Mouse (Mus musculus) ES-E14 (cell line): ENCODE measurements around the gene A730015C16Rik. TPM values are rescaled to one million over a fixed set of nuclear protein-coding genes. Genes with fewer than 3 reads are reported as not detected.

Experiments used
- DNase-seq: peaks from one replicate; pipeline ENCODE4 v3.0.0-alpha.2; 2013; ENCODE audit warnings: low read depth, low spot score
- H3K27ac ChIP-seq: 2 replicates; pipeline ENCODE4 v1.5.1; 2012; ENCODE audit warnings: low read depth, mild to moderate bottlenecking, low read length, moderate library complexity, mixed read lengths; ENCODE audit not compliant: poor library complexity, insufficient read depth, severe bottlenecking
- H3K36me3 ChIP-seq: 2 replicates; pipeline ENCODE4 v1.6.1; 2012; ENCODE audit warnings: mild to moderate bottlenecking, low read length, moderate library complexity, mixed read lengths; ENCODE audit not compliant: control insufficient read depth, poor library complexity, insufficient read depth, severe bottlenecking
- H3K4me1 ChIP-seq, 2 experiments: fragments of 150-350 bp in 1 of 2; sonication (generic) in 1 of 2; 2 replicates each; pipeline ENCODE4 v1.6.1; 2012; ENCODE audit warnings: low read length in 2 of 2, mild to moderate bottlenecking in 1 of 2, mixed read lengths in 1 of 2; ENCODE audit not compliant: control insufficient read depth in 2 of 2, insufficient read depth in 2 of 2, poor library complexity in 1 of 2
- H3K4me3 ChIP-seq, 2 experiments: fragments of 150-350 bp in 1 of 2; sonication (generic) in 1 of 2; 2 replicates each; pipeline ENCODE4 v1.5.1; 2012; ENCODE audit warnings: low read length in 2 of 2, low read depth in 1 of 2, mild to moderate bottlenecking in 1 of 2, mixed read lengths in 1 of 2; ENCODE audit not compliant: insufficient read depth in 1 of 2, poor library complexity in 1 of 2, severe bottlenecking in 1 of 2
- H3K9ac ChIP-seq: 2 replicates; pipeline ENCODE4 v1.6.1; 2012; ENCODE audit warnings: low read depth, mild to moderate bottlenecking, low read length, mixed read lengths; ENCODE audit not compliant: poor library complexity, insufficient read depth, severe bottlenecking
- H3K9me3 ChIP-seq: fragments of 150-350 bp; sonication (generic); 2 replicates; pipeline ENCODE4 v1.6.1; 2012; ENCODE audit warnings: low read depth, mild to moderate bottlenecking, low read length; ENCODE audit not compliant: control insufficient read depth, insufficient read depth
- CHD2 ChIP-seq: IDR thresholded peaks from 2 replicates; pipeline ENCODE4 v1.6.1; 2014; ENCODE audit warnings: mild to moderate bottlenecking, low read depth, low read length, inconsistent platforms
- HCFC1 ChIP-seq: IDR thresholded peaks from 2 replicates; pipeline ENCODE4 v1.6.1; 2012; ENCODE audit warnings: low read length, inconsistent platforms, borderline replicate concordance; ENCODE audit not compliant: insufficient read depth
- MAFK ChIP-seq: IDR thresholded peaks from 2 replicates; pipeline ENCODE4 v1.6.1; 2014; ENCODE audit warnings: mild to moderate bottlenecking, low read depth, low read length, inconsistent platforms; ENCODE audit not compliant: insufficient read depth
- ZC3H11A ChIP-seq: IDR thresholded peaks from 2 replicates; pipeline ENCODE4 v1.6.1; 2012; ENCODE audit warnings: low read depth, mild to moderate bottlenecking, inconsistent platforms, low read length, borderline replicate concordance
- ZNF384 ChIP-seq: IDR thresholded peaks from 2 replicates; pipeline ENCODE4 v1.6.1; 2012; ENCODE audit warnings: low read depth, low read length, inconsistent platforms
- in situ Hi-C, 2 experiments: fragments of 600-800 bp; cut with MboI; formaldehyde crosslinking; loops; one replicate each; pipeline ENCODE4 v1.15.1; 2025; ENCODE audit warnings: low sequenced_read_pairs in 2 of 2, inconsistent platforms in 1 of 2; ENCODE audit not compliant: unreplicated experiment in 2 of 2
- total RNA-seq: library from RNA; depleted of rRNA; stranded (reverse); fragments of 300-350 nt; gene quantifications from 2 replicates; pipeline ENCODE4 v1.2.3, GENCODE M21; 2012

A730015C16Rik gene
- total RNA-seq, 1 experiment = 3.1 TPM

DNA sequence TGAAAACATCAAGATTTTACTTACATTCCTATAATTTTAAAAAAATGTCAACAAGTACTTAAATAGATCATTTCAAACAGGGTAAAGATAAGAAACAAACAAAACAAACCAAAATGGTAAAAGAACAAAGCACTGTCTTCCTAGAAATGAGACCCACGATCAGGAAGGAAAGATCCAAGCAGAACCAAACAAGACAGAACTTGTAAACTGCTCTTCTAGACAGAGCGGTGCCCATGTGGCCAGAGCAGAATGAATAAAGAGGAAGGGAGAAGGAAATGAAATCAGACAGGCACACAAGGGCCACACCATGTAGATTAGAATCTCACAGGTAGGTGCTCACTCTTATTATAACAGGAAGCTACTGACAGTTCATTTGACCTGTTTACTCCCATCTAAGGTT lies 21.8 kb downstream of the A730015C16Rik start:
- in situ Hi-C loops = no loop called here
- H3K27ac ChIP-seq = no peak overlapping the region
- no peak overlapping the region for H3K4me3 ChIP-seq
- H3K9ac ChIP-seq = no peak overlapping the region
- no peak for TF ChIP-seq CHD2
- no peak for TF ChIP-seq MAFK
- TF ChIP-seq ZC3H11A = no peak
- no peak for TF ChIP-seq ZNF384
- no peak for TF ChIP-seq HCFC1
- no peak for DNase-seq
- H3K9me3 ChIP-seq = no peaks in the 10 kb centered on the region
- H3K4me1 ChIP-seq = peaks cover 0 to 5% of the 10 kb centered on the region in 2 experiments; a peak in 1 of 4 replicates
- peaks cover 6% of the 10 kb centered on the region for H3K36me3 ChIP-seq

DNA sequence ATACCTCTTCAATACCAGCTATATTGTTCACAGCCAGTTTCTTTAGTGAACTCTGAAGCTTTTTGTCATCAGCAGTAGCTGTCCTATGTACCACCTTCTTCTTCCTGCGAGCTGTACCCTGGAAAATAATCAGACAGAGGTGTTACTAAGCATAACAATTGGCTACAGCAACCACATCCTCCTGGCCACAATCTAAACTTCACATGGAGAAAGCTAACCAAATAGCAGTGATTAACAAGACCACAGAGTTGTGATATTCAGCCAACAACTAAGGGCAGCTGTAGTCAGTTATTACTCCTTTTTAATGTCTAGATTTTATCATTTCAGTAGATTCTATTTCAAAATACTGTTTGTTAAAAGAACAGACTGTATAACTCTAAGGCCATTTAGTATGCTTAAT lies 22.3 kb downstream of the A730015C16Rik start:
- Histone ChIP-seq H3K9me3 (no peaks in the 10 kb centered on the region), H3K9ac (no peak overlapping the region), H3K27ac (no peak overlapping the region), H3K4me1 (peaks cover 0 to 2% of the 10 kb centered on the region in 2 experiments; a peak in 1 of 4 replicates), H3K4me3 (no peak overlapping the region), H3K36me3 (peaks cover 6% of the 10 kb centered on the region)
- DNase-seq = no peak
- no peak for TF ChIP-seq CHD2
- no peak for TF ChIP-seq ZC3H11A
- TF ChIP-seq HCFC1 = no peak
- no peak for TF ChIP-seq ZNF384
- TF ChIP-seq MAFK = no peak
- in situ Hi-C loops = no loop called here

DNA sequence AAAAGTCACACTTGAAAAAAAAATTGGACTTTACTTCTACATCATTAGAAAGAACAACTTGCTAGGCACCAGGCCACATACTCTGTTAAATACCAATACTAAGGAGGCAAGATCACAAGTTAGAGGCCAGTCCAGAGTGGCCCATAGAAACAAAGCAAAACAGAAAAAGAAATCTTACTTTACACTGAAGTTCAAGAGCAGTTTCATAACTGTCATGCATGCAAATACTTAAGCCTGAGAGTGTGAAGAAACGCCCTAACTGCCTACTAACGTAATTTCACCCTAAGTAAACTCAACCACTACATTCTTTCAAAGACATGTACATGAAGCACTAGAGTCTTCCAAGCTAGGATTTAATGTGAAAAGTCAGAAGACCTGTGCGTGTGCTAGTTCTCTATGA lies 22.7 kb downstream of the A730015C16Rik start:
- no peaks in the 10 kb centered on the region for H3K9me3 ChIP-seq
- H3K27ac ChIP-seq = no peak overlapping the region
- H3K4me1 ChIP-seq = no peaks in the 10 kb centered on the region
- no peak overlapping the region for H3K9ac ChIP-seq
- TF ChIP-seq ZC3H11A = no peak
- no peak for TF ChIP-seq HCFC1
- no peak for TF ChIP-seq MAFK
- no peak for TF ChIP-seq ZNF384
- TF ChIP-seq CHD2 = no peak
- peaks cover 6% of the 10 kb centered on the region for H3K36me3 ChIP-seq
- in situ Hi-C loops = no loop called here
- H3K4me3 ChIP-seq = no peak overlapping the region
- no peak for DNase-seq

DNA sequence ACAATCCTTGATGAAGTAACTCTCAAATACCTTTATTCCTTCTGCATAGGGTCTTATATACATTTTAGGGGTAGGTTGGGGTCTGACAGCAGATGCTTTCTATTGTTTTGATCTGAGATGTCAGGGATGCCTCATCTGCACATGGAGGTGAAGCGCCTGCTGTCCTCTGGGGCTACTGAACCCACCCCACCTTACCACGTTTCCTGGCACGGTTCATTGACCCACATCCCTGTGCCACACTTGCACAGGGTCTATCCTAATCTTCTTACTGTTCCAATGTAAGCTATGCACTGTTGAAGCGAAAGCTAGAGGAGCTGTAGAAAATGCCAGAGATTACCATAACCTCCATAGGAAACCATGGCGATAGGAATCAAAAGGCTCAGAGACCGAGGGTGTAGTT lies 36.9 kb downstream of the A730015C16Rik start:
- DNase-seq = no peak
- no peaks in the 10 kb centered on the region for H3K4me1 ChIP-seq
- no peak for TF ChIP-seq ZC3H11A
- no peak for TF ChIP-seq CHD2
- no peak for TF ChIP-seq ZNF384
- no peak for TF ChIP-seq HCFC1
- TF ChIP-seq MAFK = no peak
- no peak overlapping the region for H3K4me3 ChIP-seq
- H3K36me3 ChIP-seq = no peaks in the 10 kb centered on the region
- in situ Hi-C loops = no loop called here
- H3K9me3 ChIP-seq = no peaks in the 10 kb centered on the region
- no peak overlapping the region for H3K9ac ChIP-seq
- no peak overlapping the region for H3K27ac ChIP-seq

DNA sequence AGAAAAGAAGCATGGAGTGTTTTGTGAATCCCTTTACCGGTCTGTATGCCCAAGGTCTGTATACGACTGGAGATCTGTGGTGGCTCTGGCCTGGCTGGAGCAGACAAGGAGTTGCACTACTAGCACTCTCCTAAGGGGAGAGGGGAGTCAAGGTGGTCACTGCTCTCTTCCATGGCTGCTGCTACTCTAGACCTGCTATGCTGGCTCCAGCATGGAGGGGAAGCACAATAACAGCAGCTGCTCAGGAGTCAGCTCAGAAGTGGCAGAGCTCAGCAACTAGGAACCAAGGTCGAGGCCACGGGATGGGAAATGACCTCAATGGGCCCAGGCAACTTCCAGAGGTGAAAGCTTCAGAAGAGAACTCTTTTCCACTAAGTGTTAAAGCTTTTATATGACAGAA lies 37.3 kb downstream of the A730015C16Rik start:
- in situ Hi-C loops = no loop called here
- Histone ChIP-seq H3K4me3 (no peak overlapping the region), H3K4me1 (no peaks in the 10 kb centered on the region), H3K27ac (no peak overlapping the region), H3K36me3 (no peaks in the 10 kb centered on the region), H3K9ac (no peak overlapping the region), H3K9me3 (no peaks in the 10 kb centered on the region)
- no peak for TF ChIP-seq HCFC1
- no peak for TF ChIP-seq ZC3H11A
- TF ChIP-seq MAFK = no peak
- no peak for TF ChIP-seq CHD2
- TF ChIP-seq ZNF384 = no peak
- no peak for DNase-seq
